Mouse (Mus musculus) erythroblast, adult 5-6 weeks (primary cell): ENCODE measurements at regions not wholly inside any gene's neighbourhood (a gene's known extent, or its start where the extent isn't known, plus 50 kb on each side); places are given as distances from the start of the nearest gene placed in this dataset.

Experiments used
- ATAC-seq: replicated peaks from 2 replicates; pipeline ENCODE4 v1.8.0; 2016; ENCODE audit warnings: moderate number of reproducible peaks, mild to moderate bottlenecking, moderate TSS enrichment, inconsistent platforms; ENCODE audit not compliant: poor library complexity, low FRiP score, severe bottlenecking

GRCm38 (mm10) chr10:117518793-117519669 lies 110.3 kb upstream of the Cpm start:
- ATAC-seq, result no peak

- ATAC-seq, result no peak
Measured at GRCm38 (mm10) chr10:117517800-117518770, 111.2 kb upstream of the Cpm start.

GRCm38 (mm10) chr10:117517071-117517714 lies 112.1 kb upstream of the Cpm start:
- ATAC-seq, result no peak

- no peak for ATAC-seq
Measured at GRCm38 (mm10) chr10:117516510-117516909, 112.8 kb upstream of the Cpm start.

GRCm38 (mm10) chr10:117515777-117516501 lies 113.4 kb upstream of the Cpm start:
- ATAC-seq, result no peak

GRCm38 (mm10) chr10:117515039-117515438 lies 114.3 kb upstream of the Cpm start:
- no peak for ATAC-seq

GRCm38 (mm10) chr10:117513925-117514546 lies 115.3 kb upstream of the Cpm start:
- no peak for ATAC-seq

- no peak for ATAC-seq
Measured at GRCm38 (mm10) chr10:117512424-117513257, 116.7 kb upstream of the Cpm start.

GRCm38 (mm10) chr10:117511483-117512406 lies 117.6 kb upstream of the Cpm start:
- no peak for ATAC-seq

- ATAC-seq, result no peak
Measured at GRCm38 (mm10) chr10:117510529-117511482, 118.5 kb upstream of the Cpm start.

- ATAC-seq, result no peak
Measured at GRCm38 (mm10) chr10:117510224-117510486, 119.1 kb upstream of the Cpm start.

- ATAC-seq, result no peak
Measured at GRCm38 (mm10) chr10:117509431-117510223, 119.7 kb upstream of the Cpm start.

- ATAC-seq, result no peak
Measured at GRCm38 (mm10) chr10:117506252-117506992, 122.9 kb upstream of the Cpm start.

GRCm38 (mm10) chr10:117505529-117505928 lies 123.8 kb upstream of the Cpm start:
- no peak for ATAC-seq

GRCm38 (mm10) chr10:117505057-117505456 lies 124.2 kb upstream of the Cpm start:
- ATAC-seq, result no peak
